Mouse (Mus musculus): ENCODE measurements around the gene Shisa9. TPM values are rescaled to one million over a fixed set of nuclear protein-coding genes. Genes with fewer than 3 reads are reported as not detected.

Shisa9 gene
- total and polyA plus RNA-seq, 3 experiments, result 0.25 TPM; not detected in 2

- H3K79me2 ChIP-seq (replicated peaks; ENCODE audit: control insufficient read depth, insufficient read depth, low read length), result no peaks in the 10 kb centered on the region
- no peaks in the 10 kb centered on the region for H3K4me1 ChIP-seq (ENCODE audit: control insufficient read depth, insufficient read depth, low read length)
- WGBS, result 78% methylated on average over 3 of the region's 3 CpGs
- DNase-seq, result no peak
- intact Hi-C loops (cut with DNase I), result no loop called here
- no peak overlapping the region for H3K9ac ChIP-seq (ENCODE audit: low read depth, low read length)
- H3K4me3 ChIP-seq, result no peak overlapping the region
- no peak overlapping the region for H3K27ac ChIP-seq
- H3K27me3 ChIP-seq (ENCODE audit: control insufficient read depth, insufficient read depth, low read length), result no peaks in the 10 kb centered on the region
- H3K36me3 ChIP-seq (ENCODE audit: control insufficient read depth, insufficient read depth, low read length), result no peaks in the 10 kb centered on the region
- no peak for TF ChIP-seq EP300 (IDR thresholded peaks at IDR 0.05; ENCODE audit: insufficient read depth, low read depth, low read length)
- TF ChIP-seq CTCF (IDR thresholded peaks at IDR 0.05), result no peak
- TF ChIP-seq POLR2A (IDR thresholded peaks at IDR 0.05; ENCODE audit: insufficient read depth, low read depth, low read length), result no peak
These were observed 135.6 kb downstream of the Shisa9 start for GRCm38 (mm10) chr16:12119463-12119862.

DNA sequence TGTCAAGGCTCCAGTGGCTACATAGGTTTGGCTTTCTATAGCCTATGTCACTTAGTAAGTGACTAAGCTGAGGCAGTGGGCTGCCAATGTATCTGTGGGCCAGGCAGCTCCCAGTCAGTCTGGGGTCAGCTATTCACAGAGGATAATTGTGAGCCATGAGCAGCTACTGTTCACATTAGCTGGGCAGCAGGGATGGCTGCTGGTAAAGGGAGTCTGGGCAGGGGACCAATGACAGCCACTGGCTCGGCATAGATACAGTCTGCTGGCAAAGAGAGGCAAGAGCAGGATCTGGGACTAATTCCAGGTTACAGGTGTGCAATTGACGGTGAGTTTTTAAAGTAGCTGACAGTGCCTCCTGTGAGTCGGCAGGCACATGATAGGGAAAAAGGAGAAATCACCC lies 145.9 kb downstream of the Shisa9 start:
- no peaks in the 10 kb centered on the region for H3K36me3 ChIP-seq (ENCODE audit: control insufficient read depth, insufficient read depth, low read length)
- no peak overlapping the region for H3K9ac ChIP-seq (ENCODE audit: low read depth, low read length)
- H3K27me3 ChIP-seq (ENCODE audit: control insufficient read depth, insufficient read depth, low read length), result no peaks in the 10 kb centered on the region
- intact Hi-C loops (cut with DNase I), result no loop called here
- no peaks in the 10 kb centered on the region for H3K79me2 ChIP-seq (replicated peaks; ENCODE audit: control insufficient read depth, insufficient read depth, low read length)
- H3K4me3 ChIP-seq, result no peak overlapping the region
- WGBS, result 60% methylated on average over 3 of the region's 3 CpGs
- no peak overlapping the region for H3K27ac ChIP-seq
- DNase-seq, result no peak
- TF ChIP-seq EP300 (IDR thresholded peaks at IDR 0.05; ENCODE audit: insufficient read depth, low read depth, low read length), result no peak
- no peak for TF ChIP-seq POLR2A (IDR thresholded peaks at IDR 0.05; ENCODE audit: insufficient read depth, low read depth, low read length)
- TF ChIP-seq CTCF (IDR thresholded peaks at IDR 0.05), result no peak
- H3K4me1 ChIP-seq (ENCODE audit: control insufficient read depth, insufficient read depth, low read length), result no peaks in the 10 kb centered on the region

DNA sequence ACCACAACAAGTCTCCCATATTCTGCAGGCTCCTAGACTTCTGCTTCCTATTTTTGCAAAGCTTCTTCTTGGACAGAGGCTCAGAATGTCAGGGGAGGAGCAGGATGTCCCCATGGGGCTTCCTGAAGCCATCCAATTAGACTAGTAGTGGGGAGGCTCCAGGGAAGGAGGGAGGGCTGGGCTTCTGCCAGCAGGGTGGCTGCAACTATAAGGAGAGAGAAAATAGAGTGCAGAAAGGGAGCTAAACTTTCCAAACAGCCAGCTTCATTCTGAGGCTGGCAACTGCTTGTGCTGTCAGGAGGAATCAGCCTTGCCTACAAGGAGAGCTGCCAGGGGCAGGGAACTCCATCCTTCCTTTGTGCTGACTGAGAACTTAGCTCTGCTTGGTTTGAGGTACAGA lies 162.8 kb downstream of the Shisa9 start:
- no peak for TF ChIP-seq POLR2A (IDR thresholded peaks at IDR 0.05; ENCODE audit: insufficient read depth, low read depth, low read length)
- no peak for TF ChIP-seq EP300 (IDR thresholded peaks at IDR 0.05; ENCODE audit: insufficient read depth, low read depth, low read length)
- TF ChIP-seq CTCF (IDR thresholded peaks at IDR 0.05), result no peak
- DNase-seq, result peak; percentile 7 to 31
- no peaks in the 10 kb centered on the region for H3K27me3 ChIP-seq (ENCODE audit: control insufficient read depth, insufficient read depth, low read length)
- no peak overlapping the region for H3K4me3 ChIP-seq
- no peaks in the 10 kb centered on the region for H3K79me2 ChIP-seq (replicated peaks; ENCODE audit: control insufficient read depth, insufficient read depth, low read length)
- intact Hi-C loops (cut with DNase I), result no loop called here
- H3K4me1 ChIP-seq (ENCODE audit: control insufficient read depth, insufficient read depth, low read length), result peaks cover 1% of the 10 kb centered on the region
- H3K36me3 ChIP-seq (ENCODE audit: control insufficient read depth, insufficient read depth, low read length), result no peaks in the 10 kb centered on the region
- no peak overlapping the region for H3K27ac ChIP-seq
- H3K9ac ChIP-seq (ENCODE audit: low read depth, low read length), result no peak overlapping the region

DNA sequence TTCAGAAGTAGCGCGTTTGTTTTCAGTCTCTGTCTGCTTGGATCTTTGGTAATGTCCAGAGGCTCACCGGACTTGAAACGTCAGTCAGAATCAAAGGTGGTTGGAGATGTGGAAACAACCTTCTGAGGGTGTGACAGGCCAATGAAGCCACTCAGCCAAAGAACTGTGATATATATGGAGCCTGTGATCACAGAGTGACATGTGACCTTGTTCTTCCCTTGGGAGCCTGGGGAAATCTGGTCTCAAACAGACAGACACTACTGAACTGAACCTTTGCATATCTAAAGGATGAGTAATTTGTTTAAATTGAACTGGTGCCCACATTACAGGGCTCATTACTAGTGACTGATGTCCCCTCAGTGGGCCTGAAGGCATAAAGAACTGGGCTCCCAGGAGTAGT lies 168.1 kb downstream of the Shisa9 start:
- H3K9ac ChIP-seq (ENCODE audit: low read depth, low read length), result no peak overlapping the region
- no peaks in the 10 kb centered on the region for H3K36me3 ChIP-seq (ENCODE audit: control insufficient read depth, insufficient read depth, low read length)
- no peak overlapping the region for H3K4me3 ChIP-seq
- H3K27me3 ChIP-seq (ENCODE audit: control insufficient read depth, insufficient read depth, low read length), result no peaks in the 10 kb centered on the region
- 52% methylated on average over 4 of the region's 4 CpGs for WGBS
- H3K27ac ChIP-seq, result no peak overlapping the region
- intact Hi-C loops (cut with DNase I), result no loop called here
- TF ChIP-seq EP300 (IDR thresholded peaks at IDR 0.05; ENCODE audit: insufficient read depth, low read depth, low read length) (no peak), POLR2A (IDR thresholded peaks at IDR 0.05; ENCODE audit: insufficient read depth, low read depth, low read length) (no peak), CTCF (IDR thresholded peaks at IDR 0.05) (no peak)
- no peaks in the 10 kb centered on the region for H3K79me2 ChIP-seq (replicated peaks; ENCODE audit: control insufficient read depth, insufficient read depth, low read length)
- H3K4me1 ChIP-seq (ENCODE audit: control insufficient read depth, insufficient read depth, low read length), result no peaks in the 10 kb centered on the region
- no peak for DNase-seq

DNA sequence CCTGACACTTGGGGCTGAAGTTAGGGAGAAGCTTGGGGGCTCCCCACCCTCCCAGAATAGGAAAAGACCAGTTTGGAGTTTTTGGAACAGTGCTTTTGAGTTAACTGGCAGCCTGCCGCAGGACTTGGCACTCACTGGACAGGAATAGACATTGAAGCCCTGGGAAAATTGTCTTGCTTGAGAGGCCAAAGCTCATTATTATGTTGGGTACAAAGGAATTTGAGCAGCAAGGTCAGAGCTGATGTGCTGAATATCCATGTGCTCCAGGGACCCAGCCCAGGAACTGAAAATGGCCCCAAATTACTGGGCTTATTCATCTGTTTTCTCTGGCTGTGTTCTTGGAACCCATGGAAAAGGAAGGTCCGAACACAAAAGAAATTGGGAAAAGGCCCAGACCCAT lies 170.6 kb downstream of the Shisa9 start:
- Histone ChIP-seq H3K27ac (no peak overlapping the region), H3K4me3 (no peak overlapping the region), H3K9ac (ENCODE audit: low read depth, low read length) (no peak overlapping the region), H3K79me2 (replicated peaks; ENCODE audit: control insufficient read depth, insufficient read depth, low read length) (no peaks in the 10 kb centered on the region), H3K27me3 (ENCODE audit: control insufficient read depth, insufficient read depth, low read length) (no peaks in the 10 kb centered on the region), H3K4me1 (ENCODE audit: control insufficient read depth, insufficient read depth, low read length) (no peaks in the 10 kb centered on the region), H3K36me3 (ENCODE audit: control insufficient read depth, insufficient read depth, low read length) (no peaks in the 10 kb centered on the region)
- WGBS, result 61% methylated on average over 2 of the region's 2 CpGs
- DNase-seq, result no peak
- intact Hi-C loops (cut with DNase I), result no loop called here
- no peak for TF ChIP-seq EP300 (IDR thresholded peaks at IDR 0.05; ENCODE audit: insufficient read depth, low read depth, low read length)
- TF ChIP-seq POLR2A (IDR thresholded peaks at IDR 0.05; ENCODE audit: insufficient read depth, low read depth, low read length), result no peak
- TF ChIP-seq CTCF (IDR thresholded peaks at IDR 0.05), result no peak

- no peaks in the 10 kb centered on the region for H3K79me2 ChIP-seq (replicated peaks; ENCODE audit: control insufficient read depth, insufficient read depth, low read length)
- H3K4me1 ChIP-seq (ENCODE audit: control insufficient read depth, insufficient read depth, low read length), result no peaks in the 10 kb centered on the region
- intact Hi-C loops (cut with DNase I), result no loop called here
- WGBS, result 80% methylated on average over 1 of the region's 1 CpGs
- H3K4me3 ChIP-seq, result no peak overlapping the region
- DNase-seq, result no peak
- H3K27me3 ChIP-seq (ENCODE audit: control insufficient read depth, insufficient read depth, low read length), result no peaks in the 10 kb centered on the region
- TF ChIP-seq POLR2A (IDR thresholded peaks at IDR 0.05; ENCODE audit: insufficient read depth, low read depth, low read length) (no peak), EP300 (IDR thresholded peaks at IDR 0.05; ENCODE audit: insufficient read depth, low read depth, low read length) (no peak), CTCF (IDR thresholded peaks at IDR 0.05) (no peak)
- H3K36me3 ChIP-seq (ENCODE audit: control insufficient read depth, insufficient read depth, low read length), result no peaks in the 10 kb centered on the region
- no peak overlapping the region for H3K27ac ChIP-seq
- no peak overlapping the region for H3K9ac ChIP-seq (ENCODE audit: low read depth, low read length)
These were observed 189.6 kb downstream of the Shisa9 start for GRCm38 (mm10) chr16:12173482-12174041.

Data from heart, adult 2 months (tissue).